Mouse (Mus musculus) cerebellum, postnatal 36 days (tissue): ENCODE measurements at regions not wholly inside any gene's neighbourhood (a gene's known extent, or its start where the extent isn't known, plus 50 kb on each side); places are given as distances from the start of the nearest gene placed in this dataset.

Experiments used
- DNase-seq, 2 experiments: peaks; one replicate each; pipeline ENCODE4 v3.0.0; 2021 to 2022; ENCODE audit warnings: mixed read lengths in 2 of 2

GRCm38 (mm10) chr2:17290709-17291108, 440.6 kb downstream of the Nebl start:
- no peak for DNase-seq

GRCm38 (mm10) chr2:17287598-17287997, 443.7 kb downstream of the Nebl start:
- DNase-seq, result no peak

GRCm38 (mm10) chr2:17249960-17250359, 481.3 kb downstream of the Nebl start:
- no peak for DNase-seq

GRCm38 (mm10) chr2:17245821-17246220, 485.4 kb downstream of the Nebl start:
- DNase-seq, result peak in 1 of 2 experiments; percentile 1

- DNase-seq, result no peak
Measured at GRCm38 (mm10) chr2:17215607-17216006, 515.7 kb downstream of the Nebl start.

GRCm38 (mm10) chr2:17214881-17215280, 516.4 kb downstream of the Nebl start:
- no peak for DNase-seq

GRCm38 (mm10) chr2:17212566-17212965, 518.7 kb downstream of the Nebl start:
- DNase-seq, result no peak

GRCm38 (mm10) chr2:17211105-17211504, 520.2 kb downstream of the Nebl start:
- no peak for DNase-seq

- no peak for DNase-seq
Measured at GRCm38 (mm10) chr2:17193611-17194010, 537.7 kb downstream of the Nebl start.

- no peak for DNase-seq
Measured at GRCm38 (mm10) chr2:17189169-17189568, 542.1 kb downstream of the Nebl start.

- no peak for DNase-seq
Measured at GRCm38 (mm10) chr2:17187822-17188221, 543.4 kb downstream of the Nebl start.

- DNase-seq, result no peak
Measured at GRCm38 (mm10) chr2:17183696-17184095, 547.6 kb downstream of the Nebl start.

- DNase-seq, result no peak
Measured at GRCm38 (mm10) chr2:17181597-17181996, 549.7 kb downstream of the Nebl start.

GRCm38 (mm10) chr2:17168896-17169295, 562.4 kb downstream of the Nebl start:
- DNase-seq, result no peak

- no peak for DNase-seq
Measured at GRCm38 (mm10) chr2:17165016-17165415, 566.2 kb downstream of the Nebl start.

GRCm38 (mm10) chr2:17158463-17158862, 572.8 kb downstream of the Nebl start:
- DNase-seq, result no peak

GRCm38 (mm10) chr2:17157336-17157735, 573.9 kb downstream of the Nebl start:
- no peak for DNase-seq

GRCm38 (mm10) chr2:17155596-17155995, 575.7 kb downstream of the Nebl start:
- DNase-seq, result no peak

- DNase-seq, result no peak
Measured at GRCm38 (mm10) chr2:17123626-17124025, 607.6 kb downstream of the Nebl start.

GRCm38 (mm10) chr2:17117292-17117691, 614.0 kb downstream of the Nebl start:
- DNase-seq, result no peak

GRCm38 (mm10) chr2:17111177-17111576, 620.1 kb downstream of the Nebl start:
- no peak for DNase-seq

GRCm38 (mm10) chr2:17101161-17101560, 630.1 kb downstream of the Nebl start:
- DNase-seq, result no peak

GRCm38 (mm10) chr2:17097546-17097945, 633.7 kb downstream of the Nebl start:
- DNase-seq, result no peak

- DNase-seq, result no peak
Measured at GRCm38 (mm10) chr2:17091454-17091853, 639.8 kb downstream of the Nebl start.

GRCm38 (mm10) chr2:17081266-17081665, 650.0 kb downstream of the Nebl start:
- no peak for DNase-seq
